Comparison of ENCODE assay signal across 10 mouse cellular contexts in genomic region chr8:126905387-126905786, GRCm38 (mm10). TPM values are rescaled to one million over a fixed set of nuclear protein-coding genes. Genes with fewer than 3 reads are reported as not detected.
A peak's percentile ranks its signal among the peaks of the same experiment; 100 is the strongest.
DNase-seq lines count a peak whose midpoint lies in the region.
"Had no signal": no experiment of that assay in that cellular context is flagged by ENCODE, and none has a peak within 500 bp of the region (broad histone marks: within the 10 kb centered on the region; RNA-seq: fewer than 3 reads in every experiment).

No protein-coding gene starts in this region.

- 90% methylated on average over 3 of the region's 3 CpGs for WGBS in embryonic facial prominence, embryonic 10.5 days

- no peak overlapping the region for H3K27ac ChIP-seq in embryonic facial prominence, embryonic 10.5 days (replicated peaks)
- H3K27ac ChIP-seq: hindbrain, embryonic 14.5 days had no signal

- intact Hi-C loops in left cerebral cortex, postnatal 25 days (cut with DNase I), result loop anchor here (5.0 kb wide), 1 partner anchor 168 kb away; no protein-coding TSS in a partner anchor

- peak; percentile 43 to 50 for DNase-seq in kidney, postnatal 25 days
- DNase-seq in kidney, adult 8-10 months, result no peak
- peak; percentile 80 for DNase-seq in 416B (ENCODE audit: low read depth)
- DNase-seq in B cell, adult 2 months, result peak; percentile 46 to 65
- DNase-seq in embryonic facial prominence, embryonic 10.5 days (ENCODE audit: low spot score), result peak; percentile 39
- no peak for DNase-seq in left cerebral cortex, postnatal 25 days (ENCODE audit: low spot score in 2 of 2)
- no peak for DNase-seq in adrenal gland, postnatal 10 days
- DNase-seq in layer of hippocampus, adult 9-11 months, result no peak
- DNase-seq: cerebellum, adult 11 months had no signal

- no peaks in the 10 kb centered on the region for H3K27me3 ChIP-seq in embryonic facial prominence, embryonic 10.5 days (replicated peaks; ENCODE audit: low read depth, poor library complexity, severe bottlenecking)

- no peaks in the 10 kb centered on the region for H3K9me3 ChIP-seq in embryonic facial prominence, embryonic 10.5 days

- H3K36me3 ChIP-seq in embryonic facial prominence, embryonic 10.5 days (replicated peaks), result no peaks in the 10 kb centered on the region

- no peak overlapping the region for H3K4me3 ChIP-seq in embryonic facial prominence, embryonic 10.5 days

- peaks cover 12% of the 10 kb centered on the region for H3K4me1 ChIP-seq in embryonic facial prominence, embryonic 10.5 days

RNA-seq across cellular contexts. Expression of gene Tomm20, which starts 40.3 kb away (rescaled TPM):
- polyA plus RNA-seq in embryonic facial prominence, embryonic 10.5 days (2016; fragmentation: Nextera tagmentation; extraction: Ambion mirVana), result 285 and 304 TPM in 2 replicates
- total RNA-seq in left cerebral cortex, postnatal 25 days (2021), result 100 to 1,000 TPM; 174 to 189 TPM
- total RNA-seq in adrenal gland, postnatal 10 days (2021), result 100 to 1,000 TPM; 157 to 187 TPM

Comparison
In these comparisons a context has a peak if more than half of its experiments do, and no peak if none do; other contexts are left out.
1. DNase-seq: peak in kidney, postnatal 25 days (2 of 2), 416B (single experiment), B cell, adult 2 months (2 of 2) and embryonic facial prominence, embryonic 10.5 days (single experiment); none in kidney, adult 8-10 months (0 of 2), left cerebral cortex, postnatal 25 days (0 of 2), adrenal gland, postnatal 10 days (single experiment) and layer of hippocampus, adult 9-11 months (single experiment).